Mouse (Mus musculus) left cerebral cortex, adult 2 months (tissue): ENCODE data around the gene Ugt1a6b. TPM values are rescaled to one million over a fixed set of nuclear protein-coding genes. Genes with fewer than 3 reads are reported as not detected.
A peak's percentile ranks its signal among the peaks of the same experiment; 100 is the strongest.

Experiments
- DNase-seq, 2 experiments: peaks; one replicate each; pipeline ENCODE4 v3.0.0; 2021 to 2022; ENCODE audit warnings: low spot score in 2 of 2, mixed read lengths in 1 of 2; ENCODE audit errors: extremely low spot score in 1 of 2
- H3K27ac ChIP-seq: fragments of 200-600 bp; 2 replicates; pipeline ENCODE4 v1.8.1; 2022
- H3K4me3 ChIP-seq: fragments of 200-600 bp; 2 replicates; pipeline ENCODE4 v1.8.1; 2022
- CTCF ChIP-seq: fragments of 200-600 bp; IDR thresholded peaks from 2 replicates; pipeline ENCODE4 v1.8.1; 2022; ENCODE audit warnings: antibody characterized with exemption, mild to moderate bottlenecking, moderate library complexity
- intact Hi-C: fragments of 180-260 bp; cut with DNase I; formaldehyde crosslinking; loops from one replicate; pipeline ENCODE4 v1.15.1; 2025
- total RNA-seq, 2 experiments: library from RNA; stranded (reverse); gene quantifications; 2 replicates each; pipeline ENCODE4 v1.2.3; 2021

Gene Ugt1a6b
- total RNA-seq, 2 experiments from 2014 or later, result not detected

DNA sequence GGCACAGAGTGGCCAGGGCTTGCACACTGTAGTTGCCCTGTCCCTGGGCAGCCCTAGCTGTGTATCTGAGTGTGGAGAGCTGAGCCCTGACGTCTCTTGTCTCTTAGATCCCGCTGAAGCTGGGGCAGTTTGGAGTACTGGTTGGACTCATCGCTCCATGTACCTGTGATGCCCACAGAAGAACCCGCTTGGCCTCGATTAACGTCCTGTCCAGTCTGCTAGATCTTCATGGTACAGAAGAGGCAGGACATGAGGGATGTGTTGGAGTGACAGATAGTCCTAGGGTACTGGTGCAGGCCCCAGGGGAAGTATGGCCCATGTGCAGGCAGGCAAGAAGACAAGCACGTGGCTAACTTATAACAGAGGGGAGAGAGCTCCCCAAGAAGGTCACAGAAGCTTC lies 146.5 kb downstream of the Ugt1a6b start:
- Histone ChIP-seq H3K27ac (no peak overlapping the region), H3K4me3 (no peak overlapping the region)
- intact Hi-C loops, result no loop called here
- TF ChIP-seq CTCF, result no peak
- no peak for DNase-seq

DNA sequence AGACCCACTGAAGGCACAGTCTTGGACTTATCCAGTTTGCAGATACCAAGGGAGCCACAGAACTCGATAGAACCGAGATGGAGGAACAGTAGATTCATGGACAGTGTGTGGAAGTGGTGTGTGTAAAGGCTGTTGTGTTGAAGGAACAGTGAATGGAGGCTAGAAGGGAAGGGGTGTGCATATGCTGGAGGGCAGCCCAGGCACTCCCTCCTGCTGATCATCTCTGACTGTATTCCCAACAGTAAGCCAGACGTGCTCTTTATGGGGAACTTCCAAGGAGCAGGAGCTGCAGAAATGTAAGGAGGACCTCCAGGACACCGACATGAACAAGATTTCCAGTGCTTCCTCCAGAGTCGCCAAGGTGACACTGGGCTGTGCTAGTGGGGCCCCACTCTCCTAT lies 147.0 kb downstream of the Ugt1a6b start:
- DNase-seq, result no peak
- intact Hi-C loops, result no loop called here
- Histone ChIP-seq H3K4me3 (no peak overlapping the region), H3K27ac (no peak overlapping the region)
- TF ChIP-seq CTCF, result no peak

DNA sequence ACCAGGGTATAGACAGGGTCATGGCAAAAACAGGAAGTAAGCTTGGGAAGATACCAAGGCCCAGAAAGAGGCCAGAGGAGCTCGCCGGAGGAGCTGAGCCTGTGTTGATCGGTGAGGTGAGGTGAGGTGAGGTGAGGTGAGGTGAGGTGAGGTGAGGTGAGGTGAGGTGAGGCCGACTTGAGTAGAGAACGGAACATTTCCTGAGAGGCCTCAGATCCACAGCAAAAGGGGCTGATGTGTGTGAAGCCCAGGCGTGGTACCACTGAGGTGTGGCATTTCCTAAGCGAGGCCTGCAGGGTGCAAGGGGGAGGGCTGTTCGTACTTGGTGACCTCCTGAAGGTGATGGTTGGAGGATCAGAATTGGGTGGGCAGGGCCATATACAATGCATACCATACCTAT lies 150.1 kb downstream of the Ugt1a6b start:
- no peak for TF ChIP-seq CTCF
- no peak overlapping the region for H3K4me3 ChIP-seq
- intact Hi-C loops, result no loop called here
- DNase-seq, result no peak
- H3K27ac ChIP-seq, result no peak overlapping the region

DNA sequence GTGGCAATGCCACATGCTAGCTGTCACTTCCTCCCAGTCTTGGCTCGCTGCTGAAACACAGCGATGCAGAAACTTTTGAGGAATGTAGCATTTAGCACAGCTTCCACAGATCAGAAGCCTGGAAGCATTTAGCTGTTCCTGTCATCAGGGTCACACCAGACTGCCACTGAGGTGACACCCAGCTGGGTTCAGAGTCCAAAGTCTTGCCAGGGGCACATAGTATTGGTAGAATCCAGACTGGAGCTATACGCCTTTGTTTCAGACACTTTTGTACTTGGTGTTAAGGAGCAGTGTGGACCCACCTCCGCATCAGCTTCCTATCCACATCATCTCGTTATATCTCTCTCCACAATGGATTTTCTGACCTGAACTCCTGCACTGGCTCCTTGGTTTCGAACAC lies 150.5 kb downstream of the Ugt1a6b start:
- H3K4me3 ChIP-seq, result no peak overlapping the region
- intact Hi-C loops, result no loop called here
- TF ChIP-seq CTCF, result no peak
- no peak for DNase-seq
- no peak overlapping the region for H3K27ac ChIP-seq

DNA sequence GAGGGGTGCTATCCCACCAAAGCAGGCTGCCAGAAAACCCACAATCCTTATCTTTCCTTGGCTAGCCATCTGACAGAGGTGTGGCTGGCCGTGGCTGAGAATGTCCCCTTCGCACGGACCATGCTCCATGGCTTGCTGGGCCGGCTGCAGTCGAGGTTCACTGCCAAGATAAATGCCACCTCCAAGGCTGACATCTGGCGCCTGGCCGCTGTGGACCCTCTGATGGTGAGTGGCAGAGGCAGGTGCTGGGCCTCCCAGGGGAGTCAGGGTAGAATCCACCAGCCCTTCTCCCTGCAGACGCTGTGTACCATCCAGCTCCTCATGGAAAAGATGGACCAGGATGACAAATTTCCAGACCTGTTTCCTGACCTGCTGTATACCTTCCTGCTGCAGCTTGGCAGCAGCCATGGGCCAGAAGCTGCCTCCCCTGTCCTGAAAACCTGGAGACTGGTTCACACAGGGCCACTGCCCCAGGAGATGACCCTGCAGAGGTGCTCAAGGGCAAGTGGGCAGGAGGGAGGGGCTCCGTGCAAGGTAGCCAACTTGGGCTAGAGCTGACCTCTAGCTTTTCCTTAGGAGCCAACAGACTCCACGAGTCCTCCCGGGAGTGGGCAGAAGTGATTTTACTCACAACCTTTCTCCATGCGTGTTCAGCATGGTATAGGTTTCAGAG lies 151.9 kb downstream of the Ugt1a6b start:
- no peak for DNase-seq
- no peak overlapping the region for H3K27ac ChIP-seq
- TF ChIP-seq CTCF, result no peak
- intact Hi-C loops, result no loop called here
- no peak overlapping the region for H3K4me3 ChIP-seq

DNA sequence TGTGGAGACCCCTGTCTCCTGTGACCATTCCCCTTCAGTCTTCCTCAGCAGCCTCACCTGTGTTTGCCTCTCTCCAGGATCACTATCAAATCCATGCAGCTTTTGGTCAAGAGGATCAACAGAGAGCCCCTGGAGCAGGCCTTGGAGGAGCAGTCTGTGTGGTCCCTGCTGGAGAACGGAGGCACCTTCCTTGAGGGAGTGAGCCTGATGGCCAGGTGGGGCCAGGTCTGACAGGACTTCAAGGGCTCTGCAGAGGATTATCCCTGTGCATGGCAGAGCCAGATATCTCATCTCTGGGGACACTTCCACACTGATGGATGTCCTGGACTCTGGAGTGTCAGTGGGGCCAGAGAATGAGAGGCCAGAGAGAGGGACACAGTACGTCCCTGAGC lies 152.4 kb downstream of the Ugt1a6b start:
- no peak for TF ChIP-seq CTCF
- intact Hi-C loops, result no loop called here
- Histone ChIP-seq H3K4me3 (no peak overlapping the region), H3K27ac (no peak overlapping the region)
- DNase-seq, result no peak

DNA sequence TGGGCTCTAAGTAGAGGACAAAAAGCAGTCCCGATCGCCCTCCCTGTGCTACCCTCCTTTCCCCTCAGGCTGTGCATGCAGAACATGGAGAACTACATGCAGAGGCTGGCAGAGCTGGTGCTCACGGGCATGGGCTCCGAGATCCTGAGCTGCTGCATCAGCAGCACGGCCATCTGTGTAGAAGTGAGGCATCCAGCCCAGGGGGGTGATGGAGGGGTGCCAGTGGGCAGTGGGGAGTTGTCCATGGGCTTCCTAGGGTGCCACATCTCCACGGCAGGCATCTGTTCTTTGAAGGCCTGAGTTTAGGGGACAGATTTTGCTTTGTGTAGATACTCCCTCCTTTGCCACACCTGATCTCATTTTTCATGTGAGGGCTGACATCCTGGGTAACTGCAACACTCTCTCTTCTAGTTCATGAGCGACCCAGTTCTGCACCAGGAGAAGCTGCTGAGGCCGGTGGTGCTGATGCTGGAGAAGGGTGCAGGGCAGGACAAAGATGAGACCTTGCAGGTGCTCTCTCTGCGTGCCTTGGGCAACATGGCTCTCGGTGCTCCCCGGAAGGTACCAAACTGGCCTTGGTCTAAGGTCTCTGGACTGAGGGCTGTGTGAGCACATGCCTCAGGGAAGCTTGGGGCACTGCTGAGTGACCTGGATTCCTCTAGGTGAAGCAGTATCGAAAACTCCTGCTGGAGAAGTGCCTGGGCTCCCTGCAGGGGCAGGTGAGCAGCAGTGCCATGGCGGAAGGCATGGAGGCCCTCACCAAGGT lies 153.1 kb downstream of the Ugt1a6b start:
- Histone ChIP-seq H3K4me3 (no peak overlapping the region), H3K27ac (no peak overlapping the region)
- TF ChIP-seq CTCF, result no peak
- DNase-seq, result peak in 1 of 2 experiments; percentile 33
- intact Hi-C loops, result no loop called here

DNA sequence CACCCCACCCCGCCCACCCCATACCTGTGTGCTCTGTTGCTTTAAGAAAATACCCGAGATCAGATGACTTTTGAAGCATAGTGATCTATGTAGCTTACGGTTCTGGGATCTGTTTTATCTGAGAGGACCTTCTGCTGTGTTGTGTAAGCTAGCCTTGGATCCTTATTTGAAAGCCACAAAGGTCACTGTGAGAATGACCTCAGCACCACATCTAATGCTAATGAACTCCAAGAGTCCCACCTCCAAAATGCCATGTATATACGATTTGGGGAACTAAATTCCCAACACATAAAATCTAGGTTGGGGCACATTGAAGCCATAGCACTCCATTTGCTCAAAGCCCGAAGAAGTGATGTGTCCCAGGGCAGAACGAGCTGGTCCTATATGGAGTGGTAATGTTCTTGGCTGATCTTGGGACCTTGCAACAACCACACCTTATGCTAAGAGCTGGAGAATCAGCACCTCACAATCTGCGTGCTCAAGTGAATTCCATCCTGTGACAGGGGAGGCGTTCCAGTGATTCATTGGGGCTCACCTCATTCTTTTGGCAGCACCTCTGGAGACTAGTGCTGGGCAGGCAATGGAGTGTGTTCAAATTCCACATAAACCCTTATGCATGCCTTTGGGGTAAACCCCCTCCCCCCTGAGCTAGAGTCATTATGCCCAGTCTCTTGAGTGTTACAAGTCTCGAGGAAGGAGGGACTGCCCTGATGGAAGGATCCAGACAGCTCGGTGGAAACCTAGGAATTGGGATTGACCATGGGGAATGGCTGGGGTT lies 154.0 kb downstream of the Ugt1a6b start:
- intact Hi-C loops, result no loop called here
- no peak for DNase-seq
- TF ChIP-seq CTCF, result no peak
- no peak overlapping the region for H3K27ac ChIP-seq
- H3K4me3 ChIP-seq, result no peak overlapping the region

DNA sequence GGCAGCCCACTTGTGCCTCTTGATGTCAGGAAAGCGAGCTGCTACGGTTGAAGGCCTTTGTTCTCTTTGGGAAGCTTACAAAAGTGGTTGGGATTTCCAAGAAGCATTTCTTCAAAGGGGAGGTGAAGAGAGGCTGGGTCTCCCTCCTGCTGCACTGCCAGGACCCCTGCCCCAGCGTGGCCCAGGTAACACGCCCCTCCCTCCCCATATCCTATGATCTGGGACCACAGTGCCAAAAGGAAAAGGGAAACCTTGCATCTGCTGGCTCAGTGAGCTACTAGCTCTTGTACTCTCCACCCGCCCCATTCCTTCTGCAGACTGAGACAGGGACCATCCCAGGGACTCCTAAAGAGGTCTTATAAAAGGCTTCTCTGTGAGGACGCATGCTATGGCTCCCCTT lies 154.6 kb downstream of the Ugt1a6b start:
- Histone ChIP-seq H3K27ac (no peak overlapping the region), H3K4me3 (no peak overlapping the region)
- no peak for TF ChIP-seq CTCF
- no peak for DNase-seq
- intact Hi-C loops, result no loop called here

DNA sequence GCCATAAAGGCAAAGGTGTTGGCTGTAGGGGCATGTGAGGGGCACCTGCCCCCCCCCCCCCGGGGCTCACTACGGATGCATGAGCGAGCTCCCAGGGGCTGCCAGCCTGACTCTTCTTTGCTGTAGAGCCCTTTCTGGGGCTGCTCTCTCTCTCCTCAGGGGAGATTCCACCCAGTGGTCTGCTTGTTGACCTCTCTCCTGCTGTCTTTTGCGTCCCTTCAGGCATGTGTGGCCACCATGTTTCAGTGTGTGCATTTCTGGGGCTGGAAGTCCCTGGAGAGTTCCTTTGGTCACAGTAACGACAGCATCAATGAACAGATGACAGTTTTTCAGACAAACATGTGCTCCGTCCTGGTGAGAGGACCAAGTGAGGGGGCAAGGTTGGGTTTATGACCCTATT lies 155.3 kb downstream of the Ugt1a6b start:
- no peak for TF ChIP-seq CTCF
- H3K27ac ChIP-seq, result no peak overlapping the region
- intact Hi-C loops, result no loop called here

DNA sequence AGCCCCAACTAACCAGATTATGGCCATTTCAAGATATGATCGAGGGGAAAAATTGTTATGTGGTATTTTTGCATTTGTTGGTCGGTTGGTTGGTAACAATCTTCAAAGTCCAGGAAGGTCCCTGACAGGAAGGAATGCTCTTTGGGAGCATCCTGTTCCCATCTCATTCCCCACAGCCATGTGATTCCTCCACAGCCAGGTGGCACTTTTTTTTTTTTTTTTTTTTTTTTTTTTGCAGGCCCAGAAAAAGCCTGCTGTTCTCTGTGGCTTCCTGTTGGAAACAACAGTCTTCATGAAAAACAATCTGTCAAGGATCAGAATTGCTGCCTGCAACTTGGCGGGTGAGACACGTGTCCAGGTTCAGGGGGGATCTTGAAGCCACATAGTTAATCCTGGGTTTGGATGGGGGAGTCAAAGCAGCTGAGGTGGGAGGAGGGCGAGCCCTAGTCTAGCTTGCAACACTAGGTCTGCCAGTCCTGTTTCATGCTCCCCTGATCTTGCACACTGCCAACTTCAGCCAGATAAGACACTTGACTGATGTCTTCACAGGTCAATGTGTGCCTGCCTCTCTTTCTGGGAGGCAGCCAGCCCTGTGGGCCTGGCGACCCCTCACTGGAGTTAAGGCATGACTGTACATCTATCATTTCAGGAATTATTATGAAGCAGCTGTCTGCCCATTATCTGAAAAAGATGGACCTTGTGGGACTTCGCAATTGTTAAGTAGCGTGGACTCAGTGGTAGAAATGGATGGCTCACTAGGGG lies 156.0 kb downstream of the Ugt1a6b start:
- Histone ChIP-seq H3K27ac (no peak overlapping the region), H3K4me3 (no peak overlapping the region)
- intact Hi-C loops, result no loop called here
- DNase-seq, result no peak
- TF ChIP-seq CTCF, result no peak; the same call in 1 of the 2 replicates

More for the DNA sequence above, 155.3 kb downstream of the Ugt1a6b start:
- DNase-seq, result no peak
- no peak overlapping the region for H3K4me3 ChIP-seq

DNA sequence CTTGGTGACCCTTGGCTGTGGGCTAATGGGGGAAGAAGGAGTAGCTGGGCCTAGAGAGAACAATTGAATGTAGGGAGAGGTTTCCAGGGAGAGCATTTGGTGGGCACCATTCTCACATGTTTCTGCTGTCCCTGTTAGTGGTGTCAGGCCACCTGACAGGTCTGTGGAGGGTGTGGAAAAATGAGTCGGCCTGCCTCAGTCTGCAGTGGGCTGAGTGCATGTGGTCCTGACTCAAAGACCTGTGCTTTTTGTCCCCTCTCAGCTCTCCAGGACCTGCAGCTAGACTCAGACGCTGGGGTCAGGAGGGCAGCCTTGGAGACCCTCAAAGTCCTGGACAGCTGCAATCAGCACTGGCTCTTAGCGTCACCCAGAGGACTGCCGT lies 156.6 kb downstream of the Ugt1a6b start:
- no peak for DNase-seq
- no peak for TF ChIP-seq CTCF
- H3K27ac ChIP-seq, result no peak overlapping the region
- no peak overlapping the region for H3K4me3 ChIP-seq
- intact Hi-C loops, result no loop called here
